Mouse (Mus musculus) hindbrain, embryonic 13.5 days (tissue): ENCODE data around the gene Hmcn1. TPM values are rescaled to one million over a fixed set of nuclear protein-coding genes. Genes with fewer than 3 reads are reported as not detected.

Experiments used
- ATAC-seq: fragments of 200-750 bp; cut with Nextera tagmentation; 2 replicates; pipeline ENCODE4 v1.8.0; 2017; ENCODE audit warnings: moderate TSS enrichment; ENCODE audit not compliant: low FRiP score
- H3K27ac ChIP-seq: fragments of 300-500 bp; sonication (generic); 2 replicates; pipeline ENCODE4 v1.5.1; 2015; ENCODE audit warnings: inconsistent platforms, mild to moderate bottlenecking, moderate library complexity
- H3K27me3 ChIP-seq: fragments of 300-500 bp; sonication (generic); 2 replicates; pipeline ENCODE4 v1.6.1; 2015; ENCODE audit warnings: mild to moderate bottlenecking, inconsistent platforms
- H3K36me3 ChIP-seq: fragments of 300-500 bp; sonication (generic); 2 replicates; pipeline ENCODE4 v1.6.1; 2015; ENCODE audit warnings: mild to moderate bottlenecking, inconsistent platforms
- H3K4me1 ChIP-seq: fragments of 300-500 bp; sonication (generic); replicated peaks from 2 replicates; pipeline ENCODE4 v1.6.1; 2015; ENCODE audit warnings: inconsistent platforms
- H3K4me2 ChIP-seq: fragments of 300-500 bp; sonication (generic); 2 replicates; pipeline ENCODE4 v1.6.1; 2015; ENCODE audit warnings: inconsistent platforms, mild to moderate bottlenecking, moderate library complexity
- H3K4me3 ChIP-seq: fragments of 300-500 bp; sonication (generic); 2 replicates; pipeline ENCODE4 v1.5.1; 2015; ENCODE audit warnings: mild to moderate bottlenecking, inconsistent platforms
- H3K9ac ChIP-seq: fragments of 300-500 bp; sonication (generic); 2 replicates; pipeline ENCODE4 v1.6.1; 2015; ENCODE audit warnings: mild to moderate bottlenecking, inconsistent platforms
- H3K9me3 ChIP-seq: fragments of 300-500 bp; sonication (generic); 2 replicates; pipeline ENCODE4 v1.6.1; 2016; ENCODE audit warnings: inconsistent platforms
- WGBS: fragments of 180-500 bp; shearing (Covaris S2); methylation state at CpG from one replicate; pipeline ENCODE4 v1.1.7; 2015; 5-methylcytosine and 5-hydroxymethylcytosine counted together
- polyA plus RNA-seq: library from polyadenylated mRNA; unstranded; fragments of >200 nt; fragmentation: Nextera tagmentation; extraction: Ambion mirVana; gene quantifications from 2 replicates; pipeline ENCODE4 v1.2.1, GENCODE M21; 2015

Gene Hmcn1
- 2.6 and 2.9 TPM in 2 replicates for polyA plus RNA-seq

DNA sequence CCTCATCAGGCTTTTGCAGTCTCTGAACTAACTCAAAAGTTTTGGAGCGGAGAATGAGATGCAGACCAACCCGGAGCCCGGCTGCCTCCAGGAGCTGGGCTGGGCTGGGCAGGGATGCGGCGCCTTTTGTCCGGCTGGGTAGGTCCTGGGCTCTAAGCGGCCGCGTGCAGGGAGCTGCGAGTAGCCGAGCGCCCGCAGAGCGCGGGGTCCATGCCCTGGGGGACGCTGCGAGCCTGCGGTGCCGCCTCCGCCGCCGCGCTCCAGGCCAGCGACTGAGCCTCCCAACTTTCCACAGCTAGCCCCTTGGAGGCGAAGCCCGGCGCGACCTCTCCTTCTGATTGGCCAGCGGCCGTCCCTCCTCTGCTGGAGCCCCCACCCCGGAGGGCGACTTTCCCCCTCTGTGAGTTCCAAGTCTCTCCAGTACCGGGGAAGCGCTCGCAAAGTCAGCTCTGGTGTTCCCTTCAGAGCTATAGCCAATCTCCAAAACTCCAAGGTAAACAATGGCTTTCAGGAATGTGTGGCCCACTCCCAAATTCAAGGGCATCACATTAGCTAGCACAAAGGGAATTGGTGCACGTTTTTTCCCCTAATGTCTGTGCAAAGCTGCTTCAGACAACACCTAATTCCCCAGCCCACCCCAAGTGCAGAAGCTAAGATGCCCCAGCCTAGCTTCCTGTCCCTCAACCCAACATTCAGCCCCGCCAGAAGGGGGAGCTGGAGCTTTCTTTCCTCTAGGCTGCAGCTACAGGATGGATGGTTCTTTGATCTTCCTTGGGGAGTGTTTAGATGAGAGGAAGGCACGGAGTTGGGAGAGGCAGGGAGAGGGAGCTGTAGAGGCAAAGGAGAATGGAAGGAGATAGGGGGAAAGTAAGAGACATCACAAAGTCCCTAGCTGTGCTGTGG, at the start of gene Hmcn1:
TSS of gene Hmcn1 (minus strand) at position 274 of the 903 bp plus-strand sequence.
- H3K9me3 ChIP-seq: 0 out of 2 replicates have a peak, but pooled peaks cover 5% of the 10 kb centered on the region
- H3K9ac ChIP-seq: peak within 1 kb of the TSS; percentile 75
- peak within 1 kb of the TSS; percentile 92 for H3K4me2 ChIP-seq
- 0 out of 2 replicates have a peak within 1 kb of the TSS, but pooled peaks have one; percentile 8 for H3K27ac ChIP-seq
- H3K4me3 ChIP-seq: peak within 1 kb of the TSS; percentile 52
- under 1% methylated on average over 38 of the region's 38 CpGs for WGBS
- peaks cover 12% of the 10 kb centered on the region for H3K27me3 ChIP-seq
- no peaks in the 10 kb centered on the region for H3K36me3 ChIP-seq
- H3K4me1 ChIP-seq: peaks cover 24% of the 10 kb centered on the region
- peak; percentile 81 for ATAC-seq

DNA sequence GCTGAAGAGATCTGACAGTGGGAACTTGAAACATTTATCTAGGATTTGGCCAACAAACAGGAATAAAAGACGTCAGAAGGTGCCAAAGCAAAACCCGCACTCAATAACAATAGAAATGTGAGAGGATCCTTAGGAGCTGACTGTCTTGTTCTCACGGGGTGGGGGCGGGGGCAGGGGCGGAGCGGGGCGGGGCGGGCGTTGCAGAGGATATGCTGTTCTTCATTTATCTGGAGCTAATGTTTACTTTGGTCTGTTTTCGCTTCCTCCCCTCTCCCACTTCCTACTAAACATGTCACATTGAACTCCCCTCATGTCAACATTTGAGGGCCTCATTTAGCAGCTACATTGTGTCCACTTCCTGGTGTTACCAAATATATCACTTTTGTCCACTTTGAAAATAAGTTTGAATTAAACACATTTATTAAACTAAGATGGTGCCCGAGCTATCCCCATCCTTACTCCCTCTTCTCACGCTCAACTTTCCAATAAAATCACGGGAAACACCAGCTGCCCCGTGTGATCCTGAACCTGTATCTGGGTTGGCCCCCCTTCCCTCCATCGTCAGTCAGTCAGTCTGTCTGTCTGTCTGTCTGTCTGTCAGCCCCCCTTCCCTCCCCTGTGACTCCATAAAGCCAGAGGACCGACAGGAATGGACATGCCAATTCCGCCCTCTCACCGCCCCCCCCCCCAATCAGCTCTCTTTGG, 47.9 kb upstream of the Hmcn1 start:
- Histone ChIP-seq H3K4me1 (no peaks in the 10 kb centered on the region), H3K36me3 (no peaks in the 10 kb centered on the region), H3K9ac (no peak overlapping the region), H3K4me3 (no peak overlapping the region), H3K9me3 (no peaks in the 10 kb centered on the region), H3K27ac (no peak overlapping the region), H3K27me3 (no peaks in the 10 kb centered on the region), H3K4me2 (0 out of 2 replicates have a peak overlapping the region, but pooled peaks have one; percentile 3)
- ATAC-seq: no peak; the same call in 1 of the 2 replicates
- 54% methylated on average over 18 of the region's 18 CpGs for WGBS

DNA sequence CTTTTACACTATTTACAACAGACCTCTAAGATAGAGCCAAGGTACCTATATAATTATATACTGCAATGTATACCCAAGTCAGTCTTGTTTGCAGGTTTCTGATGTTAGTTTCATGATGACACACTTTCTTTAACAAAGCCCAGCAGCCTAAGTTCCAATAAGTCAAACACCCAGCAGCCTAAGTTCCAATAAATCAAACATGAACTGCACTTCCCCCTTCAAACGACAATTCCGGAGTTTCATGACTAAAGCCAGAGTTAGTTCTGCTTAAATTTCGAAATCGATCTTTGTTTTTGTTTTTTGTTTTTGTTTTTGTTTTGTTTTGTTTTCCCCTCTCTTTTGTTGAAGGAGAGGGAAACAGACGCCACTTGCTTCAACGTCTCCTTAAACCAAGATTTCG, 47.1 kb upstream of the Hmcn1 start:
- no peak for ATAC-seq
- Histone ChIP-seq H3K4me3 (no peak overlapping the region), H3K4me1 (no peaks in the 10 kb centered on the region), H3K36me3 (no peaks in the 10 kb centered on the region), H3K27me3 (no peaks in the 10 kb centered on the region), H3K9ac (no peak overlapping the region), H3K27ac (no peak overlapping the region), H3K9me3 (no peaks in the 10 kb centered on the region), H3K4me2 (no peak overlapping the region)
- WGBS: 72% methylated on average over 7 of the region's 7 CpGs

DNA sequence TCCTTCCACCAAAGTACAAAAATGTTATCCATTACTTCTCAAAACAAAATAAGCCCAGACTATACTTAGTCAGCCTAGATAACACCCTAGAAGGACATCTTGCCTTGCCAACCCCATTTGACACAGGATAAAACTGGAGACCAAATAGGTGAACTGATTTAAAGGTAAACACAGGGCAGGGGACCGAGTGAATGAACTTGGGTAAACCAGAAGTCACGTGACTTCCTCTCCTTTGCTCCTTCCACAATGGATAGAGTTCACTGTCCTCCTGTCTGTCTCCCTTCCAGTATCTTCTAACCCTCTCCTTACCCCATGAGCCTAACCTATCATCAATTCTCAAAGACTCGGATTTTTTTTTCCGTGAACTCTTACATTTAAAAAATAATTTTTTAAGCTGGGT, 46.0 kb upstream of the Hmcn1 start:
- H3K4me2 ChIP-seq: no peak overlapping the region
- WGBS: 83% methylated on average over 4 of the region's 4 CpGs
- no peak for ATAC-seq
- H3K9ac ChIP-seq: no peak overlapping the region
- no peaks in the 10 kb centered on the region for H3K9me3 ChIP-seq
- no peak overlapping the region for H3K27ac ChIP-seq
- no peak overlapping the region for H3K4me3 ChIP-seq
- no peaks in the 10 kb centered on the region for H3K4me1 ChIP-seq
- no peaks in the 10 kb centered on the region for H3K36me3 ChIP-seq
- H3K27me3 ChIP-seq: no peaks in the 10 kb centered on the region

DNA sequence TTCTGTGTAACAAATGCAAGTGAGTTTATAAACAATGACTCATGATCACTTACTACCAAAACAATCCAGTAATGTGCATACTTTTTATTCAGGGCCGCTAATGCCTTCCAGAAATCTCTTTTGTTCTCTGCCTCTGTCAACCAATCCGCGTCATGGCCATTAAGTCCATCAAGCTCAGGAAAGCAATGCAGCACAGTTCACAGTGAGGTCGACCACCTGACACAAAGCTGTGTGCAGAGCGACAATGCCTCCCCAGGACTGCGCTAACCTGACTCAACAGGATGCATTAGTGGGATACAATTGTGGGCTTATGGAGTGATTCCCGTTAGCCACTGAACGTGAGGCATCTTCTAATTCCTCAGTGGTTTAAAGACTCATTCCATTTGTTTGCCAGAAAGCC, 45.3 kb upstream of the Hmcn1 start:
- H3K4me2 ChIP-seq: no peak overlapping the region
- ATAC-seq: no peak

DNA sequence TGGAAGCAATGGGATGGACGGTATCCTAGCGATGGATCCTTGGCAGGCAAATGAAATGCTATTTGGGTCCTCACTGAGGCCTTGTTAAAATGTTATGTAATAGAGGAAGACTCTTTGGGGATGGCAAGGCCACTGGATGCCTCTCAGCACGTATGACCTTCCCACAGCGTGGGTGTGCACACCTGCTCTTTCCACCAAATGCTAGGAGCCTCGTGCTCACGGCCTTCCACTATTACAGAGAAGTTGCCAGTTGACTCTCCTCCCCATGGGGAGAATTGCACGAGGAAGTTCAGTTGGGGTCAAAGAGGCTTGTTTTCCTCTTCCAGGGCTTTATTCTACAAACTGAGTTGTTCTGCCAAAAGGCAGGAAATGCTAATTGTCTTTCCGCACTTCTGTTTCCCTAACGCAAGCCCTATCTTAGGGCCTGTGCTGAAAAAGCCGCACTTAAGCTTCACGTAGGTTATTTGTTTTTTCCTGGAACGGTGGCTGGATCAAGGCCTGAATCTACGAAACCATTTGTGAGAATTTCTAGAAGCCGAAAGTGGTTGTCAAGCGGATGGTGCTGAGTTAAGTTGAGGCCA, 43.3 kb upstream of the Hmcn1 start:
- no peaks in the 10 kb centered on the region for H3K27me3 ChIP-seq
- no peak overlapping the region for H3K4me3 ChIP-seq
- no peak overlapping the region for H3K4me2 ChIP-seq
- H3K27ac ChIP-seq: no peak overlapping the region
- no peak for ATAC-seq
- no peaks in the 10 kb centered on the region for H3K36me3 ChIP-seq
- H3K9me3 ChIP-seq: no peaks in the 10 kb centered on the region
- 83% methylated on average over 15 of the region's 15 CpGs for WGBS
- no peaks in the 10 kb centered on the region for H3K4me1 ChIP-seq
- no peak overlapping the region for H3K9ac ChIP-seq

More for the DNA sequence above, 45.3 kb upstream of the Hmcn1 start:
- Histone ChIP-seq H3K27me3 (no peaks in the 10 kb centered on the region), H3K9ac (no peak overlapping the region), H3K36me3 (no peaks in the 10 kb centered on the region), H3K9me3 (no peaks in the 10 kb centered on the region), H3K4me3 (no peak overlapping the region), H3K27ac (no peak overlapping the region), H3K4me1 (no peaks in the 10 kb centered on the region)
- 23% methylated on average over 8 of the region's 8 CpGs for WGBS

DNA sequence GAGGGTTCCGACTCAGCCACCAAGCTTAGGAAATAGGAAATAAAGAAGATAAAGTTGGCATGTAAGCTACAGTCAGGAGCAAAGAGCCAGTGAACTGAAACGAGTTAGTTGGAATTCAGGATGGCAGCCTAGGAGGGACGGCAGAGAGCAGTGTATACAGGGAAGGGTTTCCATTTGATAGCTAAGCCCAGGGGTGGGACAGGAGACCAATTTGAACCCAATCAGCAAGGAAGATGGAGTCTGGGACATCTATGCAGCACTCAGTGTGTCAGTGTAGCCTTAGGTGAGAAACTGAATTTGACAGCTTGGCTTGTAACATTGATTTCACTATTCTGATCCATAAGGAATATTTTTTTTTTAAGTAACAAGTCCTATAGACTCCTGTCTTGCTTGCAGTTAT, 42.5 kb upstream of the Hmcn1 start:
- ATAC-seq: no peak
- Histone ChIP-seq H3K27ac (no peak overlapping the region), H3K36me3 (no peaks in the 10 kb centered on the region), H3K4me1 (no peaks in the 10 kb centered on the region), H3K9me3 (no peaks in the 10 kb centered on the region), H3K4me2 (no peak overlapping the region), H3K9ac (no peak overlapping the region), H3K4me3 (no peak overlapping the region), H3K27me3 (no peaks in the 10 kb centered on the region)
- WGBS: 67% methylated on average over 3 of the region's 3 CpGs

DNA sequence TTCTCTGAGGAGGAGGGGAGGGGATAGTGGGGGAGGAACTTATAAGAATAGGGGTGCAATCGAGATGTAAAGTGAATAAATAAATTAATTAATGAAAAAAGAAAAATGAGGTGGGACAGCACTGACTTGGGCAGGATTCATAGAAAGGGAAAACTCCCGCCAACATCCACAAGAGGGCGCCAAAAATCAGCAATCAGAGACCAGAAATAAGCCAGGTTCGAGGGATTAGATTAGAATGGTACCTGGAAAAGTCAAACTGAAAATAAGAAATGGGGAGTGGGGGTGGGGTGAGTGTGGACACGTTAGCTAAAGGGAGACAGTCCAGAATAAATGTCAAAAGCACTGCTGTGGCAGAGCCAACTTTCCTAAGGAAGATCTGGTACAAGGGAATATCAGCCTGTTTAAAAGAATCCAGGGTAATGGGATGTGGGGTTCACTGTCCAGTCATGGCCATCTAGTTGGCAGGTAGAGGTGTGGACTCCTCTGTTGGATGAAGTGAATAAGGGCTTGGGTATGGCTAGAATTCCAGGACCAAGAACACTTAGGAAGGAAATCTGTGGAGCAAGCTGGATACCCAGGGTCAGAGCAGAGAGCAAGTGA, 41.9 kb upstream of the Hmcn1 start:
- WGBS: 1% methylated on average over 5 of the region's 5 CpGs
- Histone ChIP-seq H3K27me3 (no peaks in the 10 kb centered on the region), H3K27ac (no peak overlapping the region), H3K36me3 (no peaks in the 10 kb centered on the region), H3K4me1 (no peaks in the 10 kb centered on the region), H3K4me3 (no peak overlapping the region), H3K4me2 (no peak overlapping the region), H3K9me3 (no peaks in the 10 kb centered on the region), H3K9ac (no peak overlapping the region)
- ATAC-seq: peak; percentile 39; the same call in 1 of the 2 replicates

DNA sequence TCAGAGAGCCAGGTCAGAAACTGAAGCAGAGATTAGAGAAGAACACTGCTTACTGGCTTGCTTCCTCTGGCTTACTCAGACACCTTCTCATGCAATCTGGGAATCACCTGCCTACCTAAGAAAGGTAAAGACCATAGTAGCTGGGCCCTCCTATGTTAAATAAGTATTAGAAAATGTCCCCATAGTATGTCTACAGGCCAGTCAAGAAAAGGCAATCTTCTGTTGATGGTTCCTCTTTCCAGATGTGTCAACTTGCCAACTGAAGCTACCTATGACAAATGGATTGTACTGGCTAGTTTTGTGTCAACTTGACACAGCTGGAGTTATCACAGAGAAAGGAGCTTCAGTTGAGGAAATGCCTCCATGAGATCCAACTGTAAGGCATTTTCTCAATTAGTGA, 40.1 kb upstream of the Hmcn1 start:
- no peaks in the 10 kb centered on the region for H3K27me3 ChIP-seq
- H3K9ac ChIP-seq: no peak overlapping the region
- no peak for ATAC-seq
- no peak overlapping the region for H3K4me2 ChIP-seq
- H3K4me3 ChIP-seq: no peak overlapping the region
- no peaks in the 10 kb centered on the region for H3K9me3 ChIP-seq
- H3K4me1 ChIP-seq: no peaks in the 10 kb centered on the region
- H3K27ac ChIP-seq: no peak overlapping the region
- H3K36me3 ChIP-seq: no peaks in the 10 kb centered on the region

DNA sequence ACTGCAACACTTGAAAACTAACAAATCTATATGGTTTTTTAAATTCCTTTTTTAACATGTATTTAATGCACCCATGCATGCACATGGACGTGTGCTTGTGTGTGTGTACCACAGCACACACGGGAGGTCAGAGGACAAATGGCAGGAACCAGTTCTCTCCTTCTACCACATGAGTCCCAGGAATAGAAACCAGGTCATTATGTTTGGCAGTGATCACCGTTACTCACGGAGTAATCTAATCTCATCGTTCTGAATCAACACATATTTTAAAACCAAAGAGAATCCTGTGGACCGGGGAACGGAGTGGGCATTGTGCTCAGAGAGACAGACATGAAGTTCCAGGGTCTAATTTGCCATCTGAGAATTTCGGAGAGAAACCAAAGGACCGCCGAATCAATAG, 38.3 kb upstream of the Hmcn1 start:
- no peak overlapping the region for H3K4me3 ChIP-seq
- no peak overlapping the region for H3K4me2 ChIP-seq
- H3K9me3 ChIP-seq: no peaks in the 10 kb centered on the region
- no peak overlapping the region for H3K27ac ChIP-seq
- WGBS: 87% methylated on average over 10 of the region's 10 CpGs
- no peaks in the 10 kb centered on the region for H3K36me3 ChIP-seq
- no peaks in the 10 kb centered on the region for H3K27me3 ChIP-seq
- no peak for ATAC-seq
- H3K9ac ChIP-seq: no peak overlapping the region
- no peaks in the 10 kb centered on the region for H3K4me1 ChIP-seq

DNA sequence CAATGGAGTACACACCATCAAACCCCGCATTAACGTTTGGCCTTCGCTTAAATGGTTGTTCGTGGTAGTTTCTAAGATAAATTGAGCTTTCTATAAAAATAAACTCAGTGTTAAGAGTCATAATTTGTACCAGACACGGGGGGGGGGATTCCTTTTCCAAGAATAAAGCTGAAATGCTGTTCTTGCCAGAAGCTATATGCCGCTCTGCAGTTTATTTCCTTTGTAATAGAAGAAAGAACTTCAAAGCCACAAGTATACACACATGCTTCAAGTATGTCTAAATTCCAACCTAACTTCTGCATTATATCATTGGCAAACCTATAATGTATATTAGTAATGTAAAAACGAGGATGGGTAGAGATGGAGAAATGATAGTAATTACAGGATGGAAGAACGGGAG, 37.9 kb upstream of the Hmcn1 start:
- Histone ChIP-seq H3K9ac (no peak overlapping the region), H3K9me3 (no peaks in the 10 kb centered on the region), H3K4me1 (no peaks in the 10 kb centered on the region), H3K4me2 (no peak overlapping the region), H3K4me3 (no peak overlapping the region), H3K36me3 (no peaks in the 10 kb centered on the region), H3K27me3 (no peaks in the 10 kb centered on the region), H3K27ac (no peak overlapping the region)
- 80% methylated on average over 8 of the region's 8 CpGs for WGBS
- ATAC-seq: no peak
